Mouse (Mus musculus): ENCODE results near the gene Hspa12b. TPM values are rescaled to one million over a fixed set of nuclear protein-coding genes. Genes with fewer than 3 reads are reported as not detected.

Gene Hspa12b
- total and polyA plus RNA-seq, 3 experiments: 0.56 to 2.0 (median 1.7) TPM

- in situ Hi-C loops (cut with MboI; ENCODE audit: low pct_ligation_motif_present, low pct_unique_long_range_greater_than_20kb, low sequenced_read_pairs): no loop called here
- Histone ChIP-seq H3K4me3 (replicated peaks in 1 of 3; ENCODE audit: low read depth in 2 of 3, low read length in 2 of 3, poor library complexity in 1 of 3) (no peak overlapping the region), H3K27me3 (replicated peaks) (peaks cover 37% of the 10 kb centered on the region), H3K4me2 (ENCODE audit: insufficient read depth, low read depth, poor library complexity, severe bottlenecking) (no peak overlapping the region), H3K27ac (ENCODE audit: insufficient read depth, low read depth) (no peak overlapping the region), H3K9me3 (replicated peaks; ENCODE audit: low read length) (no peaks in the 10 kb centered on the region), H3K4me1 (ENCODE audit: control insufficient read depth in 1 of 2, insufficient read depth in 2 of 2) (peaks cover 13 to 49% of the 10 kb centered on the region in 2 experiments), H3K79me2 (replicated peaks; ENCODE audit: control insufficient read depth, extremely low read depth, insufficient read depth, poor library complexity, severe bottlenecking) (no peaks in the 10 kb centered on the region), H3K9ac (ENCODE audit: insufficient read depth, low read depth) (no peak overlapping the region), H3K36me3 (replicated peaks in 1 of 2; ENCODE audit: control insufficient read depth in 1 of 2, insufficient read depth in 1 of 2, low read length in 1 of 2) (no peaks in the 10 kb centered on the region)
- TF ChIP-seq MYC (IDR thresholded peaks at IDR 0.05; ENCODE audit: low read depth, low read length) (no peak), MAFK (IDR thresholded peaks at IDR 0.05; ENCODE audit: insufficient replicate concordance, low read length) (no peak), USF1 (IDR thresholded peaks at IDR 0.05; ENCODE audit: low read depth, low read length) (no peak), PAX5 (IDR thresholded peaks at IDR 0.05; ENCODE audit: low read length) (no peak), RAD21 (IDR thresholded peaks at IDR 0.05; ENCODE audit: low read depth, low read length) (no peak), SIN3A (IDR thresholded peaks at IDR 0.05; ENCODE audit: low read length) (no peak), MAX (IDR thresholded peaks at IDR 0.05; ENCODE audit: low read length) (no peak), ZC3H11A (IDR thresholded peaks at IDR 0.05; ENCODE audit: low read depth, low read length) (no peak), NELFE (IDR thresholded peaks at IDR 0.05; ENCODE audit: low read depth, low read length) (no peak), KAT2A (IDR thresholded peaks at IDR 0.05; ENCODE audit: insufficient replicate concordance, low read length) (no peak)
- dilution Hi-C loops (cut with MboI; ENCODE audit: extremely low pct_ligation_motif_present, extremely low pct_unique_long_range_greater_than_20kb, low sequenced_read_pairs): no loop called here
- DNase-seq (ENCODE audit: extremely low read depth): no peak
Observed at GRCm38 (mm10) chr2:131124166-131124565, 2.9 kb upstream of the Hspa12b start.

DNA sequence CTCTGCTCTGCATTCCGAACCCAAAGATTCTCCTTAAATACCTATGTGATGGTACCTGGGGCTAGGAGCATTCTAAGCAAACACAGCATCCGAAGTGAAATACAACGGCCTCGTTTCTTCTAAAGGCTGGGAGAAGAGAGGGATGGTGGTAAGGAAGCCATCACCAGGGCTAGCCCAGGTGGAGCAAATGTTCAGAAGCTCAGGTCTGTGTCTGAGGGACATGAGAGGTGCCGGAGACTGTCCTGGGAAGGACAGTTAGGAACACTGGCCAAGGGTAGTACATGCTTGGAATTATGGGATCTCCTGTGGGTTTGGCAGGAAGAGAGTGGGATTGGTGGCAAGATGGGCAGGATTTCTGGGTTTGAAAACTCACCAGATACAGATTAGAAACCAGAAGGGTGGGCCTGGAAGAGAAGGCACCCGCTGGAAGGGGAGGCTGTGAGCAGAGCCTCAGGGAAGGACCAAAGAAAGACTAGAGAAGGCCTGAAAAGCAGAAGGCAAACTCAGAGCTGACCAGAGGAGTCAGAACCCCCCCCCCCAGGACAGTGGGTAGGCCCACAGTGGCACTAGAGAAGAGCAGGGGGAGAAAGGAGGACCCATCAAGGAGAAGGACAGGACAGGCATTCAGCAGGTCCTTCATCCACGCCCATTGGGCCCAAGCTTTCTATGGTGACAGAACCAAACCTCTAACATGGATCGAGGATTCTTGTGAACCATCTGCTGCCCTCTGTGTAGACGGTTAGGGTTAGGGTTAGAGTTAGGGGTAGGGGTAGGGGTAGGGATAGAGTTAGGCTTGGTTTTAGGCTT lies 1.7 kb upstream of the Hspa12b start:
- no peak overlapping the region for H3K27ac ChIP-seq (ENCODE audit: insufficient read depth, low read depth)
- in situ Hi-C loops (cut with MboI; ENCODE audit: low pct_ligation_motif_present, low pct_unique_long_range_greater_than_20kb, low sequenced_read_pairs): no loop called here

More for the DNA sequence above, 1.7 kb upstream of the Hspa12b start:
- no peaks in the 10 kb centered on the region for H3K36me3 ChIP-seq (replicated peaks in 1 of 2; ENCODE audit: control insufficient read depth in 1 of 2, insufficient read depth in 1 of 2, low read length in 1 of 2)
- no peak overlapping the region for H3K9ac ChIP-seq (ENCODE audit: insufficient read depth, low read depth)
- H3K4me3 ChIP-seq (replicated peaks in 1 of 3; ENCODE audit: low read depth in 2 of 3, low read length in 2 of 3, poor library complexity in 1 of 3): no peak overlapping the region
- H3K27me3 ChIP-seq (replicated peaks): peaks cover 44% of the 10 kb centered on the region
- H3K79me2 ChIP-seq (replicated peaks; ENCODE audit: control insufficient read depth, extremely low read depth, insufficient read depth, poor library complexity, severe bottlenecking): no peaks in the 10 kb centered on the region
- H3K4me2 ChIP-seq (ENCODE audit: insufficient read depth, low read depth, poor library complexity, severe bottlenecking): no peak overlapping the region
- dilution Hi-C loops (cut with MboI; ENCODE audit: extremely low pct_ligation_motif_present, extremely low pct_unique_long_range_greater_than_20kb, low sequenced_read_pairs): no loop called here
- peaks cover 13 to 50% of the 10 kb centered on the region in 2 experiments for H3K4me1 ChIP-seq (ENCODE audit: control insufficient read depth in 1 of 2, insufficient read depth in 2 of 2)
- H3K9me3 ChIP-seq (replicated peaks; ENCODE audit: low read length): no peaks in the 10 kb centered on the region
- DNase-seq (ENCODE audit: extremely low read depth): no peak
- no peak for TF ChIP-seq CHD1 (IDR thresholded peaks at IDR 0.05; ENCODE audit: low read depth, low read length)
- TF ChIP-seq MXI1 (IDR thresholded peaks at IDR 0.05; ENCODE audit: low read depth, low read length): no peak
- no peak for TF ChIP-seq MYC (IDR thresholded peaks at IDR 0.05; ENCODE audit: low read depth, low read length)
- no peak for TF ChIP-seq TBP (conservative IDR thresholded peaks at IDR 0.05; ENCODE audit: low read depth, low read length)
- TF ChIP-seq JUND (conservative IDR thresholded peaks at IDR 0.05; ENCODE audit: low read depth, low read length): no peak
- no peak for TF ChIP-seq IRF4 (IDR thresholded peaks at IDR 0.05; ENCODE audit: low read depth, low read length)
- no peak for TF ChIP-seq MAX (IDR thresholded peaks at IDR 0.05; ENCODE audit: low read length)
- TF ChIP-seq POLR2AphosphoS2 (IDR thresholded peaks at IDR 0.05; ENCODE audit: low read depth, low read length): no peak
- no peak for TF ChIP-seq UBTF (IDR thresholded peaks at IDR 0.05; ENCODE audit: low read depth, low read length)
- no peak for TF ChIP-seq MEF2A (IDR thresholded peaks at IDR 0.05; ENCODE audit: borderline replicate concordance, low read depth, low read length)
- TF ChIP-seq NRF1 (IDR thresholded peaks at IDR 0.05; ENCODE audit: low read depth, low read length): no peak
- TF ChIP-seq USF1 (IDR thresholded peaks at IDR 0.05; ENCODE audit: low read depth, low read length): no peak
- TF ChIP-seq ZMIZ1 (IDR thresholded peaks at IDR 0.05; ENCODE audit: low read depth, low read length): no peak
- TF ChIP-seq POLR2A (IDR thresholded peaks at IDR 0.05; ENCODE audit: low read depth, low read length): no peak
- no peak for TF ChIP-seq MAFK (IDR thresholded peaks at IDR 0.05; ENCODE audit: insufficient replicate concordance, low read length)
- TF ChIP-seq RAD21 (IDR thresholded peaks at IDR 0.05; ENCODE audit: low read depth, low read length): no peak
- no peak for TF ChIP-seq E2F4 (IDR thresholded peaks at IDR 0.05; ENCODE audit: insufficient replicate concordance, low read depth, low read length)
- TF ChIP-seq ZNF384 (IDR thresholded peaks at IDR 0.05; ENCODE audit: low read depth, low read length): no peak
- TF ChIP-seq NELFE (IDR thresholded peaks at IDR 0.05; ENCODE audit: low read depth, low read length): no peak
- TF ChIP-seq SIN3A (IDR thresholded peaks at IDR 0.05; ENCODE audit: low read length): no peak
